Mouse (Mus musculus) hindbrain, embryonic 14.5 days (tissue): ENCODE data around the gene Nhsl1. TPM values are rescaled to one million over a fixed set of nuclear protein-coding genes. Genes with fewer than 3 reads are reported as not detected.

Experiments
- ATAC-seq: fragments of 200-750 bp; cut with Nextera tagmentation; 2 replicates; pipeline ENCODE4 v1.8.0; 2017; ENCODE audit warnings: moderate number of reproducible peaks, mild to moderate bottlenecking, moderate TSS enrichment, moderate library complexity; ENCODE audit not compliant: low FRiP score
- DNase-seq: peaks from one replicate; pipeline ENCODE4 v3.0.0-alpha.2; 2015; ENCODE audit warnings: low spot score
- H3K27ac ChIP-seq: fragments of 300-500 bp; sonication (generic); 2 replicates; pipeline ENCODE4 v1.5.1; 2014; ENCODE audit warnings: mild to moderate bottlenecking, moderate library complexity
- H3K27me3 ChIP-seq: fragments of 300-500 bp; sonication (generic); 2 replicates; pipeline ENCODE4 v1.6.1; 2014; ENCODE audit warnings: mild to moderate bottlenecking, low read length, mixed read lengths; ENCODE audit not compliant: control insufficient read depth, insufficient read depth
- H3K36me3 ChIP-seq: fragments of 300-500 bp; sonication (generic); replicated peaks from 2 replicates; pipeline ENCODE4 v1.6.1; 2014; ENCODE audit not compliant: control insufficient read depth, insufficient read depth
- H3K4me1 ChIP-seq: fragments of 300-500 bp; sonication (generic); replicated peaks from 2 replicates; pipeline ENCODE4 v1.6.1; 2014; ENCODE audit warnings: antibody characterized with exemption, low read length, mixed read lengths; ENCODE audit not compliant: control insufficient read depth, insufficient read depth
- H3K4me2 ChIP-seq: fragments of 300-500 bp; sonication (generic); replicated peaks from 2 replicates; pipeline ENCODE4 v1.6.1; 2014; ENCODE audit warnings: mild to moderate bottlenecking, moderate library complexity
- H3K4me3 ChIP-seq: fragments of 300-500 bp; sonication (generic); replicated peaks from 2 replicates; pipeline ENCODE4 v1.5.1; 2014; ENCODE audit warnings: mild to moderate bottlenecking, low read length
- H3K9ac ChIP-seq: fragments of 300-500 bp; sonication (generic); 2 replicates; pipeline ENCODE4 v1.6.1; 2014
- H3K9me3 ChIP-seq: fragments of 300-500 bp; sonication (generic); 2 replicates; pipeline ENCODE4 v1.6.1; 2016; ENCODE audit warnings: low read length; ENCODE audit not compliant: control insufficient read depth
- whole genome bisulfite sequencing: fragments of 180-500 bp; shearing (Covaris S2); extraction: QIAGEN DNeasy Blood & Tissue Kit; methylation state at CpG from one replicate; pipeline ENCODE4 v1.1.7; 2014; 5-methylcytosine and 5-hydroxymethylcytosine counted together
- polyA plus RNA-seq: library from polyadenylated mRNA; unstranded; fragments of >200 nt; fragmentation: Nextera tagmentation; extraction: Ambion mirVana; gene quantifications from 2 replicates; pipeline ENCODE4 v1.2.1, GENCODE M21; 2014

Nhsl1 gene
- polyA plus RNA-seq, 1 experiment from 2014 or later = 17.8 TPM

DNA sequence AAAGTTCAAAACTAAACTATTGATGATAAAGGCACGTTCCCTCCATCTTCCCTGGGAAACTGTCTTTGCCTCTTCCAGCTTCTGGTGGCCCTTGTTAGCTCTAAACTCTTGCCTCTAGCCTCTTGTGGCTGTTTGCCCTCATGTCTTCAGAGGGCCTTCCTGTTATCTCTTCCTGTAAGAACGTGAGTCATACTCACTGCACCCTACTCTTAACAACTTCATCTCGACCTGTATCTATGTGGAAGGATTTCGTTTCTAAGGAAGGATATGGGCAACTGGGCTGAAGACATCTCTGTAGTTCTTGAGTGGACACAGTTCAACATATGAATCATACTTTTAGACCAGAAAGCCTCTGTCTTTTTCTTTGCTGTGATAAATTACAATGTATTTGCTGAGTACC is 173.2 kb downstream of the Nhsl1 start:
- no peak overlapping the region for H3K4me3 ChIP-seq
- H3K36me3 ChIP-seq = no peaks in the 10 kb centered on the region
- 88% methylated on average over 4 of the region's 4 CpGs for WGBS
- ATAC-seq = no peak
- H3K4me1 ChIP-seq = no peaks in the 10 kb centered on the region
- no peak for DNase-seq
- no peak overlapping the region for H3K9ac ChIP-seq
- H3K4me2 ChIP-seq = no peak overlapping the region
- H3K27me3 ChIP-seq = no peaks in the 10 kb centered on the region
- no peaks in the 10 kb centered on the region for H3K9me3 ChIP-seq
- no peak overlapping the region for H3K27ac ChIP-seq

DNA sequence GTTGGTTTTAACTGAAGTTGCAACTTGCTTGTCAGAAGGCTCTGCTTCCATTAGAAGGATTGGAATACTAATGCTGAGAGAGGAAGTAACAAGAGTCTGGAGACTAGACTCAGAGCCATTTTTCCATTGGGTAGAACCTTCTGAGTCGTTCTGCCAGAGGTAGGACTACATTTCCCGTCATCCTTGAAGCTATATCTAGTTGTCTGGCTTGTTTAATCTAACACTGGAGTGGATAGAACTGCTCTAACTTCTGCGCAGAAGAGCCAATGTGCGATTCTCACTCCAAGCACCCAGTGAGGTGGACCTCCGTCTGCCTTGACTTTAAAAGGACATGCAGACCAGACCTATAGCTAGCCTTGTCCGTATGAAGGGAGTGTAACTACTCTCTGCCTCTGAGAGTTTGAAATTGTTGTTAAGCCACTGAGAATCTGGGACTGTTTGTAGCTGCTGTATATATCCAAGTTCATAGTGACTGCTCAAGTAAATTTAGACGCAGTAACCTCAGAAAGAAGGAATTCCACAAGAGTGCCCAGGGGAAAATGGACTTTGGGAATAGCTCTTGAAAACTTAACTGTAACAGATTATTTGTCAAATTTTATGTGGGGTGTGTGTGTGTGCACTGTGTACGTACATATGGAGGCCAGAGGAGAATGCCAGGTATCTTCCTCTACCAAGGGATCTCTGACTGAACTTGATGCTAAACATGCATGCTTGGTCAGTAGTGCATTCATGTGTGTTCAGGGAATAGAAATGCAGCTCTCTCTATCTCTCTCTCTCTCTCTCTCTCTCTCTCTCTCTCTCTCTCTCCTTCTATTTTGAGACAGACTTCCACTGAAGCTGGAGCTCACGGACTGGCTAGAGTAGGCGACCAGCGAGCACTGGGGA is 174.5 kb downstream of the Nhsl1 start:
- Histone ChIP-seq H3K9ac (no peak overlapping the region), H3K27me3 (no peaks in the 10 kb centered on the region), H3K4me2 (no peak overlapping the region), H3K27ac (no peak overlapping the region), H3K4me3 (no peak overlapping the region), H3K9me3 (no peaks in the 10 kb centered on the region), H3K4me1 (no peaks in the 10 kb centered on the region), H3K36me3 (peaks cover 5% of the 10 kb centered on the region; the same call in 1 of the 2 replicates)
- no peak for ATAC-seq
- DNase-seq = no peak
- 94% methylated on average over 11 of the region's 11 CpGs for WGBS

DNA sequence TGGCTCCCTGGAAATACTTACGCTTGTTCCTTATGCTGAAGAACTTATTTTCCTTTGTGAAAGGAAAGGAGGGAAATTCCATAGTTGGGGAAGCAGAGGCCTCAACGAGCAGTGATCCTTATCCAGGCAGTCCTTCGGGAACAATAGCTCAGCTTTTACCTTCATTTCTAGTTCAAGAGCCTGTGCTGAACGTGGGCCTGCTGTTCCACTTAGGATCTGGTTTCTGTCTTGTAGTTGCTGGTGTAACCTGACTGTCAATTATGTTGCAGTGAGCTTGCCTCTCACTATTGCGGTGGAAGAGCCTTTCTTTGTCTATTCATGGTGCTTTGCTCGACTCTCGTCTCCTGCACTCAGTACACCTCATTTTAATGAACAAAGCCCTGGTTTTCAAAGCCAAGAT is 175.5 kb downstream of the Nhsl1 start:
- WGBS = 50% methylated on average over 7 of the region's 7 CpGs
- DNase-seq = no peak
- Histone ChIP-seq H3K27me3 (no peaks in the 10 kb centered on the region), H3K9me3 (no peaks in the 10 kb centered on the region), H3K4me2 (no peak overlapping the region), H3K9ac (no peak overlapping the region), H3K27ac (no peak overlapping the region), H3K36me3 (peaks cover 15% of the 10 kb centered on the region), H3K4me1 (no peaks in the 10 kb centered on the region), H3K4me3 (no peak overlapping the region)
- no peak for ATAC-seq

DNA sequence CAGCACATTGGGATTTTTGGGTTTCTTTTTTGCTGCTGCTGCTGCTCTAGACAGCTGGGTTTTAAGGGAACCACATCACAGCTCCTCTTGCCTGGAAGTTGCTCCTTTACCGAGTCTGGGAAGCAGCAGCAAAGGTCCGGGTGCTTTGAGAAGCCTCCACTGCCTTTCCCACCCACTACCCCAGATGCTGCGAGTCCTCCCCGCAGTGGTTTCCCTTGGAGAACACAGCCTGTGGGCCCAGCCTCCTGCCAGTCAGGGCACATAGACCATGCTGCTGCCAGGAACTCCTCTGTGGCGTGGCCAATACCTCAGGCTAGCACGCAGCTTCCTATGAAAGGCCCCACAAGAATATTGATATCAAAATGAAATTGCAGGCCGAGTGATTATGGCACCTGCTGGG is 178.3 kb downstream of the Nhsl1 start:
- Histone ChIP-seq H3K27ac (no peak overlapping the region), H3K4me3 (no peak overlapping the region), H3K9ac (no peak overlapping the region), H3K27me3 (no peaks in the 10 kb centered on the region), H3K4me2 (no peak overlapping the region), H3K36me3 (peaks cover 29% of the 10 kb centered on the region), H3K9me3 (no peaks in the 10 kb centered on the region), H3K4me1 (no peaks in the 10 kb centered on the region)
- ATAC-seq (no peak; the same call in 1 of the 2 replicates), DNase-seq (no peak)
- WGBS = 55% methylated on average over 7 of the region's 7 CpGs

DNA sequence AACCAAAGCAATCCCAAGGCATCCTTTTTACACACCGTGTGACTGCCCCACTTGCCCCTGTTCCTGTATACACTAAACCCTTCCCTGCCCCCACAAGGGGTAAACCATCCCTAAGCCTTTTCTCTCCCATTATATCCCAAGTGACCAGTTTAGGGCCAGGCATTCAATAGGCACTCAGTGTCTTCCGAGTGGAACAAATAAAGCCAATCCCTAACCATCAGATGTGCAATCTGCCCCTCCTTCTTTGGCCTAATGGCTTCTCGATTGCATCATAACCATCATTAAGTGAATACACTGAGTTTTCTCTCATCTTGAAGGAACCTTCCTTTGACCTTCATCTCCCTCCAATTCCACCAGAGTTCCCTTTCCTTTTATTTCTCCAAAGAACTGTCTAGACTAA is 183.2 kb downstream of the Nhsl1 start:
- no peak for ATAC-seq
- H3K4me3 ChIP-seq = no peak overlapping the region
- no peaks in the 10 kb centered on the region for H3K9me3 ChIP-seq
- 63% methylated on average over 3 of the region's 3 CpGs for WGBS
- no peak overlapping the region for H3K27ac ChIP-seq
- H3K27me3 ChIP-seq = no peaks in the 10 kb centered on the region
- no peak overlapping the region for H3K4me2 ChIP-seq
- peaks cover 17% of the 10 kb centered on the region for H3K4me1 ChIP-seq
- H3K36me3 ChIP-seq = peaks cover 29% of the 10 kb centered on the region
- DNase-seq = no peak
- H3K9ac ChIP-seq = no peak overlapping the region

DNA sequence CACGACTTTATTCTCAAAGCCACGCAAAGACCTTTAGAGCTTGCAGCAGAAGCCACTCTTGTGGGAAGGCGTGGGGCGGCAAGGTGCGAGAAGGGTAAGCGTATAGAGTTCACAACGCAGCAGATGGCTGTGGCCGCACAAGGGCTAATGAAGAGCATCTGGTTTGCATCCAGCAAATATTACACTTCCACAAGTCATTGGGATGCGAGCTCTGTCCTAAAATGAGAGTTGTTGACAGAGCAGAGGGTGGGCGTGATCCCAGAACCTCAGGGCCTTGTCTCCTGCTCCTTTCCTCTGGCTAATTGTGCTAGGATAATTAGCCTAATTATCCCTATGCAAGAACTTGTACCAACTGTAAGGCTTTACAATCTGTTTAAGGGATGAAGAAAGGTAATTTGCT is 186.9 kb downstream of the Nhsl1 start:
- no peaks in the 10 kb centered on the region for H3K27me3 ChIP-seq
- no peaks in the 10 kb centered on the region for H3K9me3 ChIP-seq
- peaks cover 2% of the 10 kb centered on the region for H3K36me3 ChIP-seq
- ATAC-seq (no peak), DNase-seq (no peak)
- no peak overlapping the region for H3K4me3 ChIP-seq
- 65% methylated on average over 10 of the region's 10 CpGs for WGBS
- H3K9ac ChIP-seq = no peak overlapping the region
- H3K27ac ChIP-seq = 0 out of 2 replicates have a peak overlapping the region, but pooled peaks have one; percentile 3
- H3K4me1 ChIP-seq = peaks cover 29% of the 10 kb centered on the region
- H3K4me2 ChIP-seq = no peak overlapping the region

DNA sequence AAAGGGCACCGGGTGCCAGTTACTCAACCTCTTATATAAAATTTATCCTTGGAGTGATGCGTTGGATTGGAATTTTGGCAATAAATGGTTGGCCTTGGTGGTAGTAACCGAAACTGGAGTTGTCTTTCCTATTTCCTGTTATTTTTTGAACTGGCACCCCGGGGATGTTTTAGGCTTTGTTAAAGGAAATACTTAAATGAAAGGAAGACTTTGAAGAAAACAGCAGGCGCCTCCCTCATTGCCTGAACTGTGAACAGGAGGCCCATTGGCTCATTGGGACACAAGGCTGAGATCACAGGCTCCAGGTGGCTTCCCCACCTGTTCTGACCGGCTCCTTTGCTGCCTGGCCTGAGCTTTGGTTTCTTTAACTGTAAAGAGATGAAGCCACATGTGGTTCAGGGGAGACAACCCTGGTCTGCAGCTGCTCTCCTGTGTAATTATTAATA is 187.7 kb downstream of the Nhsl1 start:
- no peak overlapping the region for H3K9ac ChIP-seq
- H3K4me2 ChIP-seq = no peak overlapping the region
- H3K4me3 ChIP-seq = no peak overlapping the region
- peaks cover 29% of the 10 kb centered on the region for H3K4me1 ChIP-seq
- 67% methylated on average over 6 of the region's 6 CpGs for WGBS
- ATAC-seq (no peak), DNase-seq (no peak)
- no peaks in the 10 kb centered on the region for H3K27me3 ChIP-seq
- no peaks in the 10 kb centered on the region for H3K9me3 ChIP-seq
- peaks cover 6% of the 10 kb centered on the region for H3K36me3 ChIP-seq
- H3K27ac ChIP-seq = no peak overlapping the region

DNA sequence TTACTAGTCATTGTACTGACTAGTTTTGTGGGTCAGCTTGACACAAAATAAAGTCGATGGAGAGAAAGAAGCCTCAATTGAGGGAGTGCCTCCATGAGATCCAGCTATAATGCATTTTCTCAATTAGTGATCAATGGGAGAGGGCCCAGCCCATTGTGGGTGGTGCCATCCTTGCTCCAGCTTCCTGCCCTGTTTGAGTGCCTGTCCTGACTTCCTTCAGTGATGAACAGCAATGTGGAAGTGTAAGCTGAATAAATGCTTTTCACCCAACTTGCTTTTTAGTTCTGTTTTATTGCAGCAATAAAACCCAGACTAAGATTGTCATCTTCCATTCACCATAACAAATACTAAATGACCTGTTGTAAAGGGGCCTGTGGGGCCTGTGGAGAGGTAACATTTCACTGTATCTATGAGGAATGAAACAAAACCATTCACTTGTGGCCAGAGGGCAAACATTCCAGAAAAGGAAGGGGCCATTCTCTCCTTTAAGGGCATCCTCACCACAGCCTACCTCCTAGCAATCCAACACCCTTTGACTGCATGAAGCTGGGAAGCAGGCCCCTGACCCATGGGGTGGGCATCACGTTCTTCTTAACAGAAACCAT is 189.2 kb downstream of the Nhsl1 start:
- Histone ChIP-seq H3K36me3 (peaks cover 17% of the 10 kb centered on the region), H3K27me3 (no peaks in the 10 kb centered on the region), H3K4me3 (no peak overlapping the region), H3K9ac (no peak overlapping the region), H3K9me3 (no peaks in the 10 kb centered on the region), H3K4me2 (no peak overlapping the region), H3K27ac (peak overlapping the region; percentile 5; the same call in 1 of the 2 replicates), H3K4me1 (peaks cover 29% of the 10 kb centered on the region)
- 55% methylated on average over 2 of the region's 2 CpGs for WGBS
- DNase-seq (no peak), ATAC-seq (peak; percentile 9; the same call in 1 of the 2 replicates)

DNA sequence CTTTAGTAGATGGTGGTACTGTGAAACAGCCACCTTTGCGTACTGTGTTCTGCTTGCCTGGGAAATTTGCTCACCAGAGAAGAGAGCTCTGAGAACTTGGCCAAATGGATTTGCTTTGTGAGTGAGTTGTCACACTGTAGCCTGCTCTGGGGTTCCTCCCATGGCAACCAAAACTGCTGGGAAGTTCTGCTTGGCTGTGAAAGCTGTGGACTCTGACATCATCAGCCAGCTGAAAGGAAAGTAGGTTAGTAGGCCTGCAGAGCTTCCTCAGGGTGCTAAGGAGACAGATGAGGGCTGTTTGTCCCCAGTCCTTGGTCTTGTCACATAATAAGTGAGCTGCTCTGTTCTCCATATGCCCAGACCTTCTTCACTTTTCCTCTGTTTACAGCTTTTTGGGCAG is 189.8 kb downstream of the Nhsl1 start:
- Histone ChIP-seq H3K36me3 (peaks cover 22% of the 10 kb centered on the region), H3K27ac (peak overlapping the region; percentile 5; the same call in 1 of the 2 replicates), H3K9me3 (no peaks in the 10 kb centered on the region), H3K4me1 (peaks cover 29% of the 10 kb centered on the region), H3K27me3 (no peaks in the 10 kb centered on the region), H3K9ac (no peak overlapping the region), H3K4me2 (no peak overlapping the region), H3K4me3 (no peak overlapping the region)
- ATAC-seq (peak; percentile 39; the same call in 1 of the 2 replicates), DNase-seq (no peak)
- 70% methylated on average over 1 of the region's 1 CpGs for WGBS
